Mouse (Mus musculus): ENCODE measurements around the gene Tgfbr1. TPM values are rescaled to one million over a fixed set of nuclear protein-coding genes. Genes with fewer than 3 reads are reported as not detected.
A peak's percentile ranks its signal among the peaks of the same experiment; 100 is the strongest.

The Tgfbr1 gene
- polyA plus RNA-seq, 1 experiment from 2014 or later, result 20.3 TPM

GRCm38 (mm10) chr4:47315458-47315857 is 37.6 kb upstream of the Tgfbr1 start:
- no peaks in the 10 kb centered on the region for H3K36me3 ChIP-seq (ENCODE audit: control insufficient read depth, insufficient read depth)
- no peak overlapping the region for H3K27ac ChIP-seq (ENCODE audit: low read length)
- ATAC-seq (replicated peaks; ENCODE audit: extremely low read depth, insufficient read depth, low FRiP score), result no peak
- H3K9ac ChIP-seq (ENCODE audit: low read length), result no peak overlapping the region
- H3K4me1 ChIP-seq (ENCODE audit: control insufficient read depth, insufficient read depth, low read length), result peaks cover 13% of the 10 kb centered on the region
- H3K27me3 ChIP-seq (ENCODE audit: control insufficient read depth, insufficient read depth, low read length), result no peaks in the 10 kb centered on the region
- 56% methylated on average over 2 of the region's 2 CpGs for WGBS
- H3K4me2 ChIP-seq (ENCODE audit: low read depth, low read length), result no peak overlapping the region
- no peaks in the 10 kb centered on the region for H3K9me3 ChIP-seq (replicated peaks; ENCODE audit: control insufficient read depth, low read length)
- H3K4me3 ChIP-seq (ENCODE audit: low read length), result no peak overlapping the region

DNA sequence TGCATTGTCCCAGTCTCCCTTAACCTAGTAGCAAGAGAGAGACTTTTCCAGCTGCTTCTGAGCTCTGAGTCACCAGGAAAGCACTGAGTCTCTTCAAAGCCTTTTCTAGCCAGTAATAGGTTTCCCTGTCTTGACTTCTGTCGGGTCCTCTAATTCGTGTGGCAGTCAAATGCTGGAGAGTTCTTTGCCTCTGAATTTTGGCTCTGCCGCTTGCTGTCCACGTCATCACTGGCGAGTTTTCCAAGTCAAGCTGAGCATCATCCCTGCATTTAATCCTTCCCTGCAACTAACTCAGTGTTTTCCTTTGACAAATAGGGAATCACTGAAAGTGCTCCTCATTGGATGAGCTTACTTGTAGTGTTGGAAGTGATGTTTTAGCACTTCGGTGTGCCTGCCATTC is 36.6 kb upstream of the Tgfbr1 start:
- H3K27ac ChIP-seq (ENCODE audit: low read length), result peak overlapping the region; percentile 44; the same call in 1 of the 2 replicates
- no peaks in the 10 kb centered on the region for H3K36me3 ChIP-seq (ENCODE audit: control insufficient read depth, insufficient read depth)
- H3K4me3 ChIP-seq (ENCODE audit: low read length), result no peak overlapping the region
- H3K9ac ChIP-seq (ENCODE audit: low read length), result no peak overlapping the region
- H3K9me3 ChIP-seq (replicated peaks; ENCODE audit: control insufficient read depth, low read length), result no peaks in the 10 kb centered on the region
- no peak for ATAC-seq (replicated peaks; ENCODE audit: extremely low read depth, insufficient read depth, low FRiP score)
- H3K4me1 ChIP-seq (ENCODE audit: control insufficient read depth, insufficient read depth, low read length), result peaks cover 4% of the 10 kb centered on the region
- H3K4me2 ChIP-seq (ENCODE audit: low read depth, low read length), result no peak overlapping the region
- WGBS, result 64% methylated on average over 6 of the region's 6 CpGs
- no peaks in the 10 kb centered on the region for H3K27me3 ChIP-seq (ENCODE audit: control insufficient read depth, insufficient read depth, low read length)

- H3K4me2 ChIP-seq (ENCODE audit: low read depth, low read length), result no peak overlapping the region
- no peaks in the 10 kb centered on the region for H3K36me3 ChIP-seq (ENCODE audit: control insufficient read depth, insufficient read depth)
- H3K9ac ChIP-seq (ENCODE audit: low read length), result no peak overlapping the region
- H3K9me3 ChIP-seq (replicated peaks; ENCODE audit: control insufficient read depth, low read length), result no peaks in the 10 kb centered on the region
- 0 out of 2 replicates have a peak, but pooled peaks cover 2% of the 10 kb centered on the region for H3K4me1 ChIP-seq (ENCODE audit: control insufficient read depth, insufficient read depth, low read length)
- no peaks in the 10 kb centered on the region for H3K27me3 ChIP-seq (ENCODE audit: control insufficient read depth, insufficient read depth, low read length)
- H3K27ac ChIP-seq (ENCODE audit: low read length), result 0 out of 2 replicates have a peak overlapping the region, but pooled peaks have one; percentile 3
- H3K4me3 ChIP-seq (ENCODE audit: low read length), result no peak overlapping the region
- WGBS, result 69% methylated on average over 10 of the region's 10 CpGs
- ATAC-seq (replicated peaks; ENCODE audit: extremely low read depth, insufficient read depth, low FRiP score), result peak; percentile 50
Measured at GRCm38 (mm10) chr4:47319561-47320321, 33.3 kb upstream of the Tgfbr1 start.

- WGBS, result 77% methylated on average over 3 of the region's 3 CpGs
- ATAC-seq (replicated peaks; ENCODE audit: extremely low read depth, insufficient read depth, low FRiP score), result no peak
- H3K4me3 ChIP-seq (ENCODE audit: low read length), result no peak overlapping the region
- H3K4me2 ChIP-seq (ENCODE audit: low read depth, low read length), result no peak overlapping the region
- H3K27me3 ChIP-seq (ENCODE audit: control insufficient read depth, insufficient read depth, low read length), result no peaks in the 10 kb centered on the region
- H3K36me3 ChIP-seq (ENCODE audit: control insufficient read depth, insufficient read depth), result no peaks in the 10 kb centered on the region
- H3K9me3 ChIP-seq (replicated peaks; ENCODE audit: control insufficient read depth, low read length), result no peaks in the 10 kb centered on the region
- no peak overlapping the region for H3K9ac ChIP-seq (ENCODE audit: low read length)
- no peaks in the 10 kb centered on the region for H3K4me1 ChIP-seq (ENCODE audit: control insufficient read depth, insufficient read depth, low read length)
- no peak overlapping the region for H3K27ac ChIP-seq (ENCODE audit: low read length)
Measured at GRCm38 (mm10) chr4:47322315-47322714, 30.7 kb upstream of the Tgfbr1 start.

GRCm38 (mm10) chr4:47324206-47324605 is 28.8 kb upstream of the Tgfbr1 start:
- Histone ChIP-seq H3K4me3 (ENCODE audit: low read length) (no peak overlapping the region), H3K4me1 (ENCODE audit: control insufficient read depth, insufficient read depth, low read length) (no peaks in the 10 kb centered on the region), H3K27ac (ENCODE audit: low read length) (no peak overlapping the region), H3K27me3 (ENCODE audit: control insufficient read depth, insufficient read depth, low read length) (no peaks in the 10 kb centered on the region), H3K4me2 (ENCODE audit: low read depth, low read length) (no peak overlapping the region), H3K36me3 (ENCODE audit: control insufficient read depth, insufficient read depth) (no peaks in the 10 kb centered on the region), H3K9ac (ENCODE audit: low read length) (no peak overlapping the region), H3K9me3 (replicated peaks; ENCODE audit: control insufficient read depth, low read length) (no peaks in the 10 kb centered on the region)
- 71% methylated on average over 1 of the region's 1 CpGs for WGBS
- no peak for ATAC-seq (replicated peaks; ENCODE audit: extremely low read depth, insufficient read depth, low FRiP score)

- no peak for ATAC-seq (replicated peaks; ENCODE audit: extremely low read depth, insufficient read depth, low FRiP score)
- H3K4me3 ChIP-seq (ENCODE audit: low read length), result no peak overlapping the region
- H3K4me2 ChIP-seq (ENCODE audit: low read depth, low read length), result no peak overlapping the region
- no peaks in the 10 kb centered on the region for H3K36me3 ChIP-seq (ENCODE audit: control insufficient read depth, insufficient read depth)
- H3K27ac ChIP-seq (ENCODE audit: low read length), result no peak overlapping the region
- no peaks in the 10 kb centered on the region for H3K27me3 ChIP-seq (ENCODE audit: control insufficient read depth, insufficient read depth, low read length)
- WGBS, result 66% methylated on average over 3 of the region's 3 CpGs
- no peaks in the 10 kb centered on the region for H3K4me1 ChIP-seq (ENCODE audit: control insufficient read depth, insufficient read depth, low read length)
- no peak overlapping the region for H3K9ac ChIP-seq (ENCODE audit: low read length)
- H3K9me3 ChIP-seq (replicated peaks; ENCODE audit: control insufficient read depth, low read length), result no peaks in the 10 kb centered on the region
Measured at GRCm38 (mm10) chr4:47327782-47328181, 25.2 kb upstream of the Tgfbr1 start.

- H3K4me1 ChIP-seq (ENCODE audit: control insufficient read depth, insufficient read depth, low read length), result no peaks in the 10 kb centered on the region
- H3K4me3 ChIP-seq (ENCODE audit: low read length), result no peak overlapping the region
- no peaks in the 10 kb centered on the region for H3K9me3 ChIP-seq (replicated peaks; ENCODE audit: control insufficient read depth, low read length)
- H3K4me2 ChIP-seq (ENCODE audit: low read depth, low read length), result no peak overlapping the region
- 5% methylated on average over 1 of the region's 1 CpGs for WGBS
- H3K27ac ChIP-seq (ENCODE audit: low read length), result no peak overlapping the region
- H3K27me3 ChIP-seq (ENCODE audit: control insufficient read depth, insufficient read depth, low read length), result no peaks in the 10 kb centered on the region
- H3K9ac ChIP-seq (ENCODE audit: low read length), result no peak overlapping the region
- no peaks in the 10 kb centered on the region for H3K36me3 ChIP-seq (ENCODE audit: control insufficient read depth, insufficient read depth)
- ATAC-seq (replicated peaks; ENCODE audit: extremely low read depth, insufficient read depth, low FRiP score), result no peak
Measured at GRCm38 (mm10) chr4:47329285-47329684, 23.7 kb upstream of the Tgfbr1 start.

DNA sequence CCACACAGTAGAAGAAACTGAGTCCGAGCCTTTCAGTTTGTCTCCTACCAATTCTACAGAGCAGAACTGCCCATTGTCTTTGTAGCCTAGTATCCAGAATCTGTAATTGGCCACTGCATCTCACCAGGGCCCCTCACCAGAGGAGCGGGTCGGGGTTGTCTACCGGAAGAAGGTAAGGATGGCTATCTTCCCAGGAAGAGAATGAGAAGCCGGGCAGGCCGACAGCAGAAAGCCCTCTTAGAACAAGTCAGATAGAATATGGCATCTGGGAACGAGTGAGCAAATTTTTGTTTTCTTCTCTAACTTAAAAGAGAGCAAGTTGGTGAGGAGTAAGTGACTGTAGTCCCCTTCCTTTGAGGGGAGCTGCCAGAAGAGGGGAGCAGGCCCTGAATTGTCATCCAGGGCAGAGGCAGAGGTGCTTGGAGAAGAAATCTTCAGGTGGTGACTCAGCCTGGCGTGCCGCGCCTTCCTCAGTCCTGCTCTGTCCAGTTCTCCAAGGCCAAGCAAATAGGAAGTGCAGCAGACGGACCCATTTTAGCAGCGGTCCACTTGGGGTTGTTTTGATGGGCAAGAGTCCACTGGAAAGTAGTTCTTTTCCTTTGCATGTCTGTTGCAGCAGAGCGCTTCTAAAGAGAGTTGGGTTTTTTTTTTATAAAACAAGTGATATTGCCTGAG is 22.5 kb upstream of the Tgfbr1 start:
- no peaks in the 10 kb centered on the region for H3K27me3 ChIP-seq (ENCODE audit: control insufficient read depth, insufficient read depth, low read length)
- WGBS, result 82% methylated on average over 13 of the region's 13 CpGs
- no peaks in the 10 kb centered on the region for H3K36me3 ChIP-seq (ENCODE audit: control insufficient read depth, insufficient read depth)
- H3K9me3 ChIP-seq (replicated peaks; ENCODE audit: control insufficient read depth, low read length), result no peaks in the 10 kb centered on the region
- no peak for ATAC-seq (replicated peaks; ENCODE audit: extremely low read depth, insufficient read depth, low FRiP score)
- no peaks in the 10 kb centered on the region for H3K4me1 ChIP-seq (ENCODE audit: control insufficient read depth, insufficient read depth, low read length)
- H3K4me3 ChIP-seq (ENCODE audit: low read length), result no peak overlapping the region
- H3K9ac ChIP-seq (ENCODE audit: low read length), result no peak overlapping the region
- H3K27ac ChIP-seq (ENCODE audit: low read length), result no peak overlapping the region
- H3K4me2 ChIP-seq (ENCODE audit: low read depth, low read length), result no peak overlapping the region

DNA sequence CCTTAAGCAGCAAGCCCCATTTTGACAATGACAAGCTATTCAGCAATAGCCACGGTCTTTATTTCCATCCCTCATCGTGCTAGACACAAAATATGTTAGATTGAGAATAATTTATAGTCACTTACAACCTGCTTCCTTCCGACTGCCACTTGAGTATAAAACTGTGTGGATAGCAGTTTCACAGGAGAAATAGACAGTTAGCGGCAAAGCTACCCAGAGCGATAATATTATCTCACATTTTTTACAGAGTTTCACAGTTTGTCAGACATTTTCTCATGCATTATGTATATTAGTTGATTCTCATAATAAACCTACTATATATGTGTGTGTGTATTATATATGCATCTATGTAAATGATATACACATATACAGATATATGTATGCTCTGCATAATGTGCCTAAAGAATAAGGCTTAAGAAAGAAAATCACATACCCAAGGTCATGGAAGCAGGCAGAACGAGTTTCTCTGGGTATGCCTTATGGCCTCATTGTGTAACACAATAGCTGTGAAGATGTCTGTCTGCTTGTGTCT is 20.1 kb upstream of the Tgfbr1 start:
- no peak overlapping the region for H3K27ac ChIP-seq (ENCODE audit: low read length)
- no peak overlapping the region for H3K9ac ChIP-seq (ENCODE audit: low read length)
- H3K9me3 ChIP-seq (replicated peaks; ENCODE audit: control insufficient read depth, low read length), result no peaks in the 10 kb centered on the region
- no peak overlapping the region for H3K4me2 ChIP-seq (ENCODE audit: low read depth, low read length)
- no peak overlapping the region for H3K4me3 ChIP-seq (ENCODE audit: low read length)
- WGBS, result 87% methylated on average over 6 of the region's 6 CpGs
- H3K4me1 ChIP-seq (ENCODE audit: control insufficient read depth, insufficient read depth, low read length), result no peaks in the 10 kb centered on the region
- ATAC-seq (replicated peaks; ENCODE audit: extremely low read depth, insufficient read depth, low FRiP score), result no peak
- no peaks in the 10 kb centered on the region for H3K27me3 ChIP-seq (ENCODE audit: control insufficient read depth, insufficient read depth, low read length)
- H3K36me3 ChIP-seq (ENCODE audit: control insufficient read depth, insufficient read depth), result no peaks in the 10 kb centered on the region
